Mouse (Mus musculus) embryonic facial prominence, embryonic 11.5 days (tissue): ENCODE measurements around the gene Crbn. TPM values are rescaled to one million over a fixed set of nuclear protein-coding genes. Genes with fewer than 3 reads are reported as not detected.

Source experiments
- ATAC-seq: fragments of 200-750 bp; cut with Nextera tagmentation; replicated peaks from 2 replicates; pipeline ENCODE4 v1.8.0; 2017; ENCODE audit warnings: low read depth; ENCODE audit not compliant: insufficient number of reproducible peaks, low FRiP score, low TSS enrichment
- DNase-seq: peaks from one replicate; pipeline ENCODE4 v3.0.0-alpha.2; 2015; ENCODE audit warnings: low spot score
- H3K27ac ChIP-seq: fragments of 300-500 bp; sonication (generic); replicated peaks from 2 replicates; pipeline ENCODE4 v1.5.1; 2014; ENCODE audit warnings: mild to moderate bottlenecking, low read depth, low read length, control low read depth
- H3K27me3 ChIP-seq: fragments of 300-500 bp; sonication (generic); 2 replicates; pipeline ENCODE4 v1.6.1; 2014; ENCODE audit warnings: mild to moderate bottlenecking, low read length, moderate library complexity, mixed read lengths; ENCODE audit not compliant: control insufficient read depth, insufficient read depth
- H3K36me3 ChIP-seq: fragments of 300-500 bp; sonication (generic); replicated peaks from 2 replicates; pipeline ENCODE4 v1.6.1; 2014; ENCODE audit warnings: low read depth, mild to moderate bottlenecking, low read length, moderate library complexity, mixed read lengths; ENCODE audit not compliant: control insufficient read depth, insufficient read depth
- H3K4me1 ChIP-seq: fragments of 300-500 bp; sonication (generic); 2 replicates; pipeline ENCODE4 v1.6.1; 2014; ENCODE audit warnings: low read length, mixed read lengths; ENCODE audit not compliant: control insufficient read depth, insufficient read depth
- H3K4me2 ChIP-seq: fragments of 300-500 bp; sonication (generic); 2 replicates; pipeline ENCODE4 v1.6.1; 2014; ENCODE audit warnings: low read depth, mild to moderate bottlenecking, control low read depth, low read length, moderate library complexity
- H3K4me3 ChIP-seq: fragments of 300-500 bp; sonication (generic); 2 replicates; pipeline ENCODE4 v1.5.1; 2014; ENCODE audit warnings: low read depth, low read length, control low read depth
- H3K9ac ChIP-seq: fragments of 300-500 bp; sonication (generic); replicated peaks from 2 replicates; pipeline ENCODE4 v1.6.1; 2014; ENCODE audit warnings: mild to moderate bottlenecking, control low read depth, low read length
- H3K9me3 ChIP-seq: fragments of 300-500 bp; sonication (generic); replicated peaks from 2 replicates; pipeline ENCODE4 v1.6.1; 2016; ENCODE audit warnings: mild to moderate bottlenecking, low read length, inconsistent platforms, mixed read lengths; ENCODE audit not compliant: control insufficient read depth
- WGBS: fragments of 180-500 bp; shearing (Covaris S2); extraction: QIAGEN DNeasy Blood & Tissue Kit; methylation state at CpG from one replicate; pipeline ENCODE4 v1.1.7; 2014; 5-methylcytosine and 5-hydroxymethylcytosine counted together
- polyA plus RNA-seq: library from polyadenylated mRNA; unstranded; fragments of >200 nt; fragmentation: Nextera tagmentation; extraction: Ambion mirVana; gene quantifications from 2 replicates; pipeline ENCODE4 v1.2.1, GENCODE M21; 2014

Crbn gene
- polyA plus RNA-seq, 1 experiment from 2014 or later: 57.3 TPM

DNA sequence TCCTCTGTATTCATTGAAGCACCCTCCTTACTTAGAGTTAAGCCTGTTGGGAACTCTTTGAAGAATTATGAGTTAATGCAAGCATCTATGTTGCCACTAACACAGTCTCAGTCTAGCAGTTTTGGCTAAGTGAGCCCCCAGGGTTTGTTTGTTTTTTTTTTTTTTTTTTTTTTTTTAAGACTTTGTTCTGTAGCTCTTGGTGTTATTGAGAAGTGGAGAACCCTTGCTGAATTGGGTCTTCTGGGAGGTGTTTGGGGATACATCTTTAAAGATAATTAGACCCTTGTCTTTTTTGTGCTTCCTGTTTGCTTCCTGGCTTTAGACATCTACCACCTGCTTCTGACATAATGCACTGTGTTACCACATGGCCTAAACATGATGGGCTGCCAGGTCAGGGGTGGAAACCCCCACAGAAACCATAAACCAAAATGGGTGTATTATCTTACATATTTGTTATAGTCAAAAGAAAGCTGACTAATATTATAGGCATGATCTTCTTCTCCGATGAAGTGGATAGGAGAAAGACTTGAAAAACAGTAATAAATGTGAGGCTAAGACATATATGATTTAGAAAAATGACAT is 59.5 kb downstream of the Crbn start:
- no peak overlapping the region for H3K27ac ChIP-seq
- no peaks in the 10 kb centered on the region for H3K4me1 ChIP-seq
- H3K4me2 ChIP-seq: no peak overlapping the region
- H3K27me3 ChIP-seq: no peaks in the 10 kb centered on the region
- H3K36me3 ChIP-seq: no peaks in the 10 kb centered on the region
- WGBS: 92% methylated on average over 1 of the region's 1 CpGs
- no peaks in the 10 kb centered on the region for H3K9me3 ChIP-seq
- no peak overlapping the region for H3K4me3 ChIP-seq
- H3K9ac ChIP-seq: no peak overlapping the region
- DNase-seq (no peak), ATAC-seq (no peak)

DNA sequence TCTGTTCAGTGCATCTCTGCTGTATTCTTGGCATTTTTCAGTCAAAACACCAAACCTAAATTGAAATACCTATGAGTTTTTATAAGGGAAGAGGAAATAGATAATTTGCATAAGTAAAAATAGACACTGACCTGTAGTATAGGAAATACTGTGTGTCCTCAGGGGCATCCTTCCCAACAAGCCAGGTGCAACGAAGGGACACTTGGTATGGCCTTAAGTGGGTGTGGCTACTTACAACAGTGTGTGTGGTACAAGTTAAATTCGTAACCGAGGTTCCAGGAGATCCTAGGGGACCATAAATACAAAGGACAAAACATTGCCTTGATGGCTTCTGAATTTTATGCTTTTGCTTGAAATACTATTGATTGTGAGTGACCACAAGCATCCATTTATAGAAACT is 61.6 kb downstream of the Crbn start:
- no peak for ATAC-seq
- no peak overlapping the region for H3K9ac ChIP-seq
- no peak overlapping the region for H3K4me3 ChIP-seq
- no peak for DNase-seq
- H3K27ac ChIP-seq: no peak overlapping the region
- WGBS: 78% methylated on average over 3 of the region's 3 CpGs
- no peaks in the 10 kb centered on the region for H3K9me3 ChIP-seq
- H3K27me3 ChIP-seq: no peaks in the 10 kb centered on the region
- no peaks in the 10 kb centered on the region for H3K4me1 ChIP-seq
- H3K36me3 ChIP-seq: no peaks in the 10 kb centered on the region
- no peak overlapping the region for H3K4me2 ChIP-seq

DNA sequence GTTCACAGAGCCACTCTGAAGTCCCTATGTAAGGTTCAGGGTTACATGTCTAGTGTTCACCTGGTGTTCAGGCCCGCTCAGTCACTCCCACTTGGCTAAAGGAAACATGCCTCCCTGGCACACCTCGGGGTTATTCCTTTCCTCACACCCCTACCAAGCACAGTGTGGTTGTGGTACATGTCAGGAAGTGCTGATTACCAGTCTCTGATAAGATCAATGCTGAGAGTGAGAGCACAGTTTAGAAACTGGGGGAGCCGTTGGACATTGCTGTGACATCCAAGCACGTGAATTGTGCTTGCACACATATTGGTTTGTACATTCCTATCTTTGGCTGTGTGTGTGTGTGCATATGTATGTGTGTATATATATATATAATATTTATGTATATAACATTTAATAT is 67.3 kb downstream of the Crbn start:
- no peak overlapping the region for H3K9ac ChIP-seq
- ATAC-seq: no peak
- no peak for DNase-seq
- H3K4me3 ChIP-seq: no peak overlapping the region
- H3K27me3 ChIP-seq: no peaks in the 10 kb centered on the region
- H3K4me1 ChIP-seq: no peaks in the 10 kb centered on the region
- WGBS: 83% methylated on average over 4 of the region's 4 CpGs
- H3K27ac ChIP-seq: no peak overlapping the region
- no peak overlapping the region for H3K4me2 ChIP-seq
- no peaks in the 10 kb centered on the region for H3K36me3 ChIP-seq
- no peaks in the 10 kb centered on the region for H3K9me3 ChIP-seq

Other genes with a start within 250 kb of the Crbn start
- 0.13 TPM in 1 of 2 replicates, not detected in the other for gene Il5ra, start 51.0 kb downstream of the Crbn start, polyA plus RNA-seq
- gene Trnt1, start 31.0 kb downstream of the Crbn start, polyA plus RNA-seq: 79.2 and 91.4 TPM in 2 replicates